Mouse (Mus musculus): ENCODE data around the gene Zfp804b. TPM values are rescaled to one million over a fixed set of nuclear protein-coding genes. Genes with fewer than 3 reads are reported as not detected.

Gene Zfp804b
- polyA plus RNA-seq, 1 experiment from 2014 or later = 3.3 TPM

DNA sequence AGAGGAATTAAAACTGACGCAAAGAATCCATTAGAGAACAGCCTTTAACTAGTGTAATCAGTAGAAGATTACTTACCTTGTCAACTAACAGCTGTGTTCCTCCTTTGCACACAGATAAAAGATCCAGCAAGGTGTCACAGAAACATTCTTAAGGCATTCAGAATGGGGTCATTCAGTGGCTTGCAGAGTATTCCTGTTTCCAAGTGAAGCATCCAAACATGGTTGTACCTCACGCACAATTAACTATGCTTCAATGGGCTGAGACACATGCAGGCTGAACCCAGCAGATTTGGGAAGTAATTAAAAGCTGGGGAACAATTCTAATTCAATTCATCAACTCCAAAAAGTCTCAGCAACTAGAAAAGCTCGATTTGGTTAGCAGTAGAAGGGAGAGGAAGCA lies 337.1 kb downstream of the Zfp804b start:
- H3K4me1 ChIP-seq = no peaks in the 10 kb centered on the region
- no peak overlapping the region for H3K27ac ChIP-seq
- ATAC-seq (replicated peaks) = no peak
- H3K27me3 ChIP-seq (replicated peaks) = no peaks in the 10 kb centered on the region
- H3K9ac ChIP-seq = no peak overlapping the region
- H3K36me3 ChIP-seq (replicated peaks) = no peaks in the 10 kb centered on the region
- no peaks in the 10 kb centered on the region for H3K9me3 ChIP-seq
- H3K4me3 ChIP-seq = no peak overlapping the region
- no peak overlapping the region for H3K4me2 ChIP-seq
- WGBS = 24% methylated on average over 3 of the region's 3 CpGs

DNA sequence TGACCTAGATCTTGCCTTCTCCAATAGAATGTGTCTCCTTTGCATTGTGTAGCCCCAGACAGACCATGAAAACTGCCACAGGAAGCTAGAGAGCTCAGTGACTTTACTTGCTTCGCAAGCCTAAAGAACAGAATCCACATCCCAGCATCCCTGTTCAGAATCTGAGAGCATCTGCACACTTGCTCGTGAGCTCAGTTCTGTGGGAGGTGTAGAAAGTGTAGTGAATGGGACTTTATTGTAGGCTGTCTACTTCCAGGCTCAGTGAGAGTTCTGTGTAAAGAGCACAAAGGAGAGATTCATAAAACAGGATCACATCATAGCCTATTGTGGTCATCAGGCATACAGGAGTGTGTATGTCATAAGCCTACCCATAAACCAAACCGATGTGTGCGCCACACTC lies 360.6 kb downstream of the Zfp804b start:
- no peak for ATAC-seq (replicated peaks)
- 91% methylated on average over 4 of the region's 4 CpGs for WGBS
- H3K36me3 ChIP-seq (replicated peaks) = no peaks in the 10 kb centered on the region

GRCm38 (mm10) chr5:6934837-6935236 lies 409.7 kb downstream of the Zfp804b start:
- Histone ChIP-seq H3K27ac (no peak overlapping the region), H3K9ac (no peak overlapping the region), H3K27me3 (replicated peaks) (no peaks in the 10 kb centered on the region), H3K9me3 (no peaks in the 10 kb centered on the region), H3K4me3 (no peak overlapping the region), H3K36me3 (replicated peaks) (no peaks in the 10 kb centered on the region), H3K4me1 (no peaks in the 10 kb centered on the region), H3K4me2 (no peak overlapping the region)
- WGBS = 83% methylated on average over 1 of the region's 1 CpGs
- no peak for ATAC-seq (replicated peaks)

More for the DNA sequence above, 360.6 kb downstream of the Zfp804b start:
- Histone ChIP-seq H3K4me1 (no peaks in the 10 kb centered on the region), H3K27ac (no peak overlapping the region), H3K27me3 (replicated peaks) (no peaks in the 10 kb centered on the region), H3K9me3 (no peaks in the 10 kb centered on the region), H3K4me2 (no peak overlapping the region), H3K4me3 (no peak overlapping the region), H3K9ac (no peak overlapping the region)

DNA sequence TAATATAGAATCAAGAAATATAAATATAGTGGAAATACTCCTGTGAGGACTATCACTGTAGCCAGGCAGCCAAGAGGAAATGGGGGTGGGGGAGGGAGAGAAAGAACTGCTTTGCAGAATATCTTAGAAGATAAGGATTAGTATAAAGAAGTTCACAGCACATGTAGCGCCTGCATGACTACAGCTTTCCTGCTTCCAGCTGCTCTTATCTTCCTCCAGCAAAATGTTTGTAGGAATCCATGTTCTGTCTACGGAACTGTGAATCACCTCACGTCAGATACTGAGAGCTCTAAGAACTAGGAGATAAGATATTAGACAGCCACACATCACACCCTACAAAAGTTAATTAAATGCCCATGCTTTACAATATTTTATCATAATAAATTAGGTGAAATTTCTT lies 433.3 kb downstream of the Zfp804b start:
- Histone ChIP-seq H3K9me3 (no peaks in the 10 kb centered on the region), H3K4me1 (no peaks in the 10 kb centered on the region), H3K4me2 (no peak overlapping the region), H3K9ac (no peak overlapping the region), H3K4me3 (no peak overlapping the region), H3K27ac (no peak overlapping the region), H3K27me3 (replicated peaks) (no peaks in the 10 kb centered on the region), H3K36me3 (replicated peaks) (no peaks in the 10 kb centered on the region)
- 88% methylated on average over 3 of the region's 3 CpGs for WGBS
- no peak for ATAC-seq (replicated peaks)

DNA sequence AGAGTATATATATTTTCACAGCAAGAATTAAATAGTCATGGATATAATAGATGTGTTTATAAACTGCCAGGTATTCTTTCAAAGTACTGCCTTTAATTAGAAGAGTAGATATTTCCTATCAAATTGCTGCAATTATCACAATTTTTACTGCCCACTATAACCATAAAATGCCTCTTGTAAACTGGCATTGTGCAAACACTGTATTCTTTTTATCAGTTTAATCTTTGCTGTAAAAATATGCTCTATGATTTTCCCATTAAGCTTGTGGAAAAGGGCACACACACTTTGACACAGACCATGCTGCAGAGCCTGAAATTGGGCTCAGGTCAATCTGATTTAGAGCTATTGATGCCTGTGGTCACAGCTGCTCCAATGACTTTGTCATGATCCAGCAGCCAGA lies 463.2 kb downstream of the Zfp804b start:
- no peak for ATAC-seq (replicated peaks)
- H3K27ac ChIP-seq = no peak overlapping the region
- H3K4me2 ChIP-seq = no peak overlapping the region
- no peaks in the 10 kb centered on the region for H3K4me1 ChIP-seq
- no peaks in the 10 kb centered on the region for H3K9me3 ChIP-seq
- H3K9ac ChIP-seq = no peak overlapping the region
- no peaks in the 10 kb centered on the region for H3K27me3 ChIP-seq (replicated peaks)
- H3K36me3 ChIP-seq (replicated peaks) = no peaks in the 10 kb centered on the region
- no peak overlapping the region for H3K4me3 ChIP-seq

GRCm38 (mm10) chr5:6871566-6871965 lies 473.0 kb downstream of the Zfp804b start:
- Histone ChIP-seq H3K4me1 (no peaks in the 10 kb centered on the region), H3K4me3 (no peak overlapping the region), H3K27ac (no peak overlapping the region), H3K36me3 (replicated peaks) (no peaks in the 10 kb centered on the region), H3K4me2 (no peak overlapping the region), H3K27me3 (replicated peaks) (no peaks in the 10 kb centered on the region), H3K9ac (no peak overlapping the region), H3K9me3 (no peaks in the 10 kb centered on the region)
- no peak for ATAC-seq (replicated peaks)
- WGBS = 92% methylated on average over 6 of the region's 6 CpGs

- Histone ChIP-seq H3K4me1 (no peaks in the 10 kb centered on the region), H3K4me2 (no peak overlapping the region), H3K36me3 (replicated peaks) (no peaks in the 10 kb centered on the region), H3K9me3 (no peaks in the 10 kb centered on the region), H3K9ac (no peak overlapping the region), H3K27ac (no peak overlapping the region), H3K4me3 (no peak overlapping the region), H3K27me3 (replicated peaks) (no peaks in the 10 kb centered on the region)
- no peak for ATAC-seq (replicated peaks)
These were observed 473.6 kb downstream of the Zfp804b start for GRCm38 (mm10) chr5:6870970-6871369.

- H3K9ac ChIP-seq = no peak overlapping the region
- H3K36me3 ChIP-seq (replicated peaks) = no peaks in the 10 kb centered on the region
- no peaks in the 10 kb centered on the region for H3K9me3 ChIP-seq
- H3K27ac ChIP-seq = no peak overlapping the region
- no peak for ATAC-seq (replicated peaks)
- H3K27me3 ChIP-seq (replicated peaks) = no peaks in the 10 kb centered on the region
- 78% methylated on average over 2 of the region's 2 CpGs for WGBS
- H3K4me1 ChIP-seq = no peaks in the 10 kb centered on the region
- no peak overlapping the region for H3K4me3 ChIP-seq
- H3K4me2 ChIP-seq = no peak overlapping the region
These were observed 549.2 kb downstream of the Zfp804b start for GRCm38 (mm10) chr5:6795396-6795795.

DNA sequence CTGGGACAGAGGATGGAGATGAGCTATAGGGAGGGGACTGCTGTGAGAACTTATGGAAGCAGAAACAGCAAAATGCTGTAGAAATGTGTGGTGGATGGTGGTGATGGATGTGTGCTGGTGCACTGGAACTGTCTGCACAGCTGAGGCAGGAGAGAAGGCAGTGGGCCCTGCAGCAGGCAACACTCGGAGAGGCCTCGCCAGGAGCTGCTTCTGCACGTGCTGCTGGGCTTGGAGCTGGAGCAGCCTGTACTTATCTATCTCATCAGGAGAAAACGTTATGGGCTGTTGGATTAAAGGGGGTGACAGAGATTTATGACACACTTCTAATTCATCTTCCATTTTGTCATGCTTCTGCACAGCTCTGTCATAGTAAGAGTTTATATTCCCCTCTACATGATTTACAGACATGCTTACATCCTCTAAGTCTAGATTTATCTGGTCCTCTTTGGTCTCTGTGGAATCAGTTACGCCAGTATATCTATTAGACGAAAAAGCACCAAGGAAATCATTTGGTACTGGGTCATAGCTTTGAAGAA lies 575.1 kb downstream of the Zfp804b start:
- no peak overlapping the region for H3K4me2 ChIP-seq
- H3K9ac ChIP-seq = no peak overlapping the region
- H3K9me3 ChIP-seq = no peaks in the 10 kb centered on the region
- H3K27ac ChIP-seq = no peak overlapping the region
- 77% methylated on average over 6 of the region's 6 CpGs for WGBS
- no peaks in the 10 kb centered on the region for H3K27me3 ChIP-seq (replicated peaks)
- no peaks in the 10 kb centered on the region for H3K36me3 ChIP-seq (replicated peaks)
- no peak for ATAC-seq (replicated peaks)
- no peaks in the 10 kb centered on the region for H3K4me1 ChIP-seq
- no peak overlapping the region for H3K4me3 ChIP-seq

Other genes starting within 250 kb of the Zfp804b start
- 0.55 and 0.99 TPM in 2 replicates for gene Tex47, start 40.6 kb downstream of the Zfp804b start, polyA plus RNA-seq (2015; fragmentation: Nextera tagmentation; extraction: Ambion mirVana)